Mouse (Mus musculus) embryo, embryonic 10 days (tissue): Measurements from ENCODE around the gene Adamts9.

Experiments
- DNase-seq: peaks from one replicate; pipeline ENCODE4 v3.0.0-alpha.2; 2015; ENCODE audit warnings: low spot score

Gene Adamts9

GRCm38 (mm10) chr6:92924536-92924935 is 18.8 kb downstream of the Adamts9 start:
- no peak for DNase-seq

GRCm38 (mm10) chr6:92921843-92922242 is 21.4 kb downstream of the Adamts9 start:
- DNase-seq, result no peak

- no peak for DNase-seq
Observed at GRCm38 (mm10) chr6:92920938-92921689, 22.2 kb downstream of the Adamts9 start.

GRCm38 (mm10) chr6:92910611-92911010 is 32.7 kb downstream of the Adamts9 start:
- DNase-seq, result no peak

DNA sequence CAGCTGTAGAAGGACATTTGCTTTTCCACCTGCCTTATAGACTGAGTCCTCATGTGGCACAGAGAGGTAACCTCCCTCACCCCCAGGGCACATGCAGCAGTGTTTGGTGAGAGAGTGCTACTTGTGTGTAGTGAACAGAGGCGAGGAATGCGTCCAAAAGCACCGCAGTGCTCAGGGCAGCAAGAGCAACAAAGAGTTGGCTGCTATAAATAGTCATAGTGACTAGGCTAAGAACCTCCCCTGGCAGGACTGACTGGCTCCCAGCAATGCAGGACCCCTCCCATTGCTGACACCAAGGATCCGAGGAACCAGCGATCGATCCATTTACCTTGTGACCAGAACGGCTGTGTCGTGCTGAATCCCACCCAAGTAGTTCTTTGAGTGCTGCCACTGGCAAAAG is 33.9 kb downstream of the Adamts9 start:
- DNase-seq, result peak; percentile 32

DNA sequence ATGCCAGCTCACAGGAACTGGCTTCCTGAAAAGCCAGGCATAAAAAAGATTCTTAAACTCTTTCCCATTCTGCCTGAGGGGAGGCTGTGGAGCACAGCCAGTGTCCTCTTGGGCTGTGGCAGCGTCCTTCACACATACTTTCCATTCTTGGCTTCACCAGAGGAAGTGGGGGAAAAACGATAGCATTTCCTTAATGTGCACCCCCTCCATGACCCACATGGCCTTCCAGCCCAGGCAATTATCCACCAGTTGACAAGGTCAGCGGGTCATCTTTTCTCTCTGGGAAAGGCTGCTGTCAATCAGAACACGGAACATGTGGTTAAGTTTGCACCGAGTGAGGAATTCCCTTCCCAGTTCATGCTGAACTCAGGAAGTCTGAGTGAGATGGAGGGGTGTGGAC is 37.4 kb downstream of the Adamts9 start:
- peak; percentile 80 for DNase-seq

DNA sequence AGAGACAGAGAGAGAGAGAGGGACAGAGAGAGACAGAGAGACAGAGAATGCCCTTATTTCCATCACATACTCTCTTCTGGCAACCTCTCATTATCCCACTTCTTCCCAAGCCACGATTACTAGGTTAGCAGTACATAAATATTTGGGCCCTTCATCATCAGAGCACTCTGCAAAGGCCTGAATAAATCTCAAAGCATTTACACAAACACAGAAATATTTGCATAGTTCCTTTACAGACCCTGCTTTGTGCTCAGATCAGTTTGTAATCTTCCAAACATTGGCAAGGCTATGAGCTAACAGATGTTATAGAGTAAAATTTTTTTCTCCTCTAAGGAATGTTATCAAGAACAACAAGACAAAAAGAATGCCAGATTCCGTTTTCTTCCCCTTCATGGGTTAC is 38.8 kb downstream of the Adamts9 start:
- no peak for DNase-seq

DNA sequence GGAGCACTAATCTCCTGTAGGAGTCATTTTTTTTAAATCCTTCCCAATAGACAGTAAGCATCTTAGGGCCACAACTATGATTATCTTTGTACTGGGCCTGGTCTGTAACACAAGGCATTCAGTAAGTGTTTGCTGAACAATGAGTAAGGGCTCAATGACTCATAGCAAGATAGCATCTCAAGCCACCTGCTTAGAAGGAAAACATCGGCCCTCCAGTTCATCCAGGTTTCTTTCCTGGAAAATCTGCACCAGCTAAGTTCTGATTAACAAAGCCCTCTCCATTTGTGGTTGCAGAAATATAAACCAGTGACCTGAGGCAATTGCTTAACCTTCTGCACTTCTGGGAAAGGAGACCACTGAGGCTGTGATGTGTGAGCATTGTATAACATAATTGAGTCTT is 39.3 kb downstream of the Adamts9 start:
- DNase-seq, result no peak

DNA sequence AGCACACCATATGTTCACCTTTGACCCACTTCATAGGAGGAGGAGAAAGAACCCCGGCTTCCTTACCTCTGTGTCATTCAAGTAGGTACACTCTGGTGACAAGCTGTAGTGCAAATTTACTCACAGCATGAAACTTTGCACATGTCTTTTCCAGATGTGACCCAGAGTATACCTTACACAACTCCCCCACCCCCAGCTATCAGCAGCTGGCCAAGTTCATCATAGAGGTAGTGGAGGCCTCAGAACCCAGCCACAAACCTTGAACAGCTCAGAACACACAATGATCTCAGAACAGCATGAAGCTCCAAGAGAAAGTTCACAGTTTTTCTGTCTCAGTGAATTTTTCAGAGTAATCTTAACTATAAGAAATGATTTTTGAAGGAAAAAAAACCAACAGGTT is 51.8 kb downstream of the Adamts9 start:
- no peak for DNase-seq

DNA sequence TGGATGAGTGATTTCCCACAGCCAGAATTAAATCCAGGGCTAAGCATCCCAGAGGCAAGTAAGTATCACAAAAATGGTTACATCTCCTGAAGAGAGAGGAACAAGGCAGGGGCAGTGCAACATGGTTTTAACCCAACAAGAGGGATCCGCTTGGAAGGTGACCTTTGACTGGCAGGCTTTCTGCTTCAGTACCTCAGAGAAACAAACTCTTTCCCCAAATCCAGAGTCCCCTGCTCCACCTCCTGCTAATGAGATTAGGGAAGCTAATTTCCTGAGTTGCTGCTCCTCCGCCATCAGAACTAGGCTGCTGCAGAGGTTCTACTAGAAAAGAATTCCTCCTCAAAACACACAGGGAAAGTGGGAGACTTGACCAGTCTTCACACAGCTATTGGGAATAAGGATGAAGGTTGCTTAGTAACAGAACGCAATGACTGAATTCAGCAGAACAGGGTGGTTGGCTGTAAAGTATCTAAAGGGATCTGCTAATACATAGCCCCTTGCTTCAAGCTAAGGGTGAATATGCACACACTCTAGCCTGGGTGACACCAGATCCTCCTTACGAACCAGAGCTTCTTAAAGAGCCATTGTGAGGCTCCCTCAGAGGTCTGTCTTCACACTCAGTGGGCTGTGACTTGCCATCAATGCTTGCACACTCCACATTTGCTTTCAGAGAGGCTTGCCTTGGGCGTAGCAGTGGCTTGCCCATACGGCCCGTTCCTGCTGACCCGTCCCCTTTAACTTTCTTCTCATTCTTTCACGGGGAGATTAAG is 60.0 kb downstream of the Adamts9 start:
- DNase-seq, result peak; percentile 36

GRCm38 (mm10) chr6:92882446-92882845 is 60.8 kb downstream of the Adamts9 start:
- DNase-seq, result no peak

- DNase-seq, result no peak
Observed at GRCm38 (mm10) chr6:92879700-92880265, 63.5 kb downstream of the Adamts9 start.

DNA sequence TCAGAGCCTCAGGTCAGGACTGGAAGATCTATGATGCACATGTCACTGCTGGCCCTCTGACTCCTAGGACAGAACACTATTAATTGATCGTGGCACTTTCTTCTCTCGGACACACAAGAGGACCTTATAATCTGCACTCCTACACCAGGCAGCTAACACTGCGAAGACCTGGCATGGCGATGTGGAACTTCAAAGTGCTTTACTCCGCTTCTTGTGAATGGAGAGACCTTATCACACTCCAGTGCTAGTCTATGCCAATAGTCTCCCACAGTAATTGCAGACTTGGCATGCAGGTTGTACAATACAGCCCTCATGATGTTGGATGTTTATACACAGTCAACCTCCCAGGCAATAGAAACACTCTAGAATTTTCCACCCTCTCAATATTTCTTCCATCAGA is 64.5 kb downstream of the Adamts9 start:
- no peak for DNase-seq

DNA sequence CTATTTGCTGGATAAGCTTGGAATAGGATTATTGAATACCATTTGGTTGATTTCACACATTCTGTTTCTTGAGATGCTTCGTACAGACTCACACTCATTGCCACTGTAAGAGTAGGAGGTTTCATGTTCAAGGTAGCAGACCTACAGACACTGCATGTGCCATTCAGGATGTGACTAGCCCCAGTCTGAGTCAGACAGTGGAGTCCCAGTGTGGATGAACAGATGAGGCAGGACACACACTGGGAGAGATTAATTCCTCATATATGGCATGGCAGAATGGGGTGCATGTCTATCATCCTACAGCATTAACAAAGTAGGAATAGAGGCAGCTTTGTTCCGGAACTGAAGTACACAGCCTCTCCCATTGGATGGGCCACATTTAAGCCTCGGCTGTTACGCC is 66.1 kb downstream of the Adamts9 start:
- no peak for DNase-seq

GRCm38 (mm10) chr6:92876121-92876520 is 67.2 kb downstream of the Adamts9 start:
- DNase-seq, result no peak

DNA sequence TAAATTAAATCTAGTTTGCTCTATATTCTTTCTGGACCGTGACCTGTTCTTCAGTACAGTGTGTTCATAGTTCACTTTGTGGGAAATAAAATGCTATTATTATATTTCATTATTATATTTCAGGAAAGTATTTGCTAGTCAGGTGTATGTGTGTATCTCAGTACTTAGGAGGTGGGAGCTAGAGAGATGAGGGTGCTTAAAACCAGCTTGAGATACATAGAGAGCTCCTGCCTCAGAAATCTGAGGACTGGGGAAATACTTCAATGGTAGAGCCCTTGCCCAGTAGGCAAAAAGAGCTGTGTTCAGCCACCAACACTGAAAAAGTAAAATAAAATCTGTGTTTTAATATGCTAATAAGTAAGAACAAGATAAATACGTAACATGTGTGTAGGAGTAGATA is 68.0 kb downstream of the Adamts9 start:
- DNase-seq, result no peak

DNA sequence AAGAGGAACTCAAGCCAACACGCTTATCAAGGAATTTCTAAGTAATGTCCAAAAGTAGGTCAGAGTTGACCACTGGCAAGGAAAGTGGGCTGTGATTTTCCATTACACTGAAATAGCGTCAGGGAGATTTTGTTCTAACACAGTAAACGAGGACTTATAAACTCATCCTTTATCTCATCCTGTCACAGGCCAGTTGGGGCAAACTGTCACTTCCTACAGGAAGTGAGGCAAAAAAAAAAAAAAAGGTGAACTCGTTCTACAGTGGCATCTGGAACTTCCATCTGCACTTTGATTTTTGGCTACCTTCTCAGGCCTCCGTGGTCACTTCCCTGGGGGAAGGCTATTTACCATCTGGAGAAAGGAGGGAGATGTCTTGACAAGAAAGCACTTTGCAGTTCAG is 68.4 kb downstream of the Adamts9 start:
- DNase-seq, result no peak

DNA sequence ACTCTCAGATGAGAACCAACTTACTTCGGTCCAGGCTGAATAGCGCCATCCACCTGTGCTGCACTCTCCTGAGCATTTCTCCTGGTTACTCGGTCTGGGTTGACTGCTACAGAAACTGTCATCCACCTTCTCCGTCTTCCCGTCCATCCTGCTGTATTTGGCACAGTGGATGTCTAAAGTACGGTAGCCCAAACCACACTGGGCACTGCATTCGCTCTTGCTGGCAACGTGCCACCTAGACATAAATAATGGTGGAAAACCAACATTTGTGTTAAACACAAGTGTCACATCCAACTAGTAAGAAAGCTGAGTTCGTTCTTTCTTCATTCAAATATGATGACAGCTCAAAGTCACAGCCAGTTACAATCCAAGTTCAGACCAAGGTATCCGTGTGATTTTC is 70.5 kb downstream of the Adamts9 start:
- no peak for DNase-seq

DNA sequence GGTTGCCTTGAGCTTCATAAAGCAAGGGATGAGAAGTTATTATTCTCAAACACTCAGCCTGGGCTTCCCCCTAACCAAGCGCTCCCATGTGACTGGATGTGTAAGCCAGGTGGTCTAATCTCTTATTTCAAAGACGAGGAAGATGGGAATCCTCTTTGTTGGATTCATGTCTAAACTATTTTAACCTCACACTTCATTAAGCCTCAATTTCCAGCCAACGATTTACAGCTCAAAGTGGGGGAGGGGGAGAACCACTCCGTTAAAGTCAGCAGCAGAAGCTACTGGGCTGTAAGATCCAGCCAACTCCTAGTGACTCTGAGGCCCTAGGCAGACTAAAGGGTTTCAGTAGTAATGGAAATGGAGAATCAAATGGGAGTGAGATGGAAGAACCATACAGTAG is 71.5 kb downstream of the Adamts9 start:
- DNase-seq, result no peak

- DNase-seq, result peak; percentile 65
Observed at GRCm38 (mm10) chr6:92869582-92870219, 73.6 kb downstream of the Adamts9 start.

GRCm38 (mm10) chr6:92869089-92869581 is 74.2 kb downstream of the Adamts9 start, which contains the start of gene Gm15737:
TSS of gene Gm15737 (plus strand) at chr6:92869357.
- DNase-seq, result peak; percentile 20

DNA sequence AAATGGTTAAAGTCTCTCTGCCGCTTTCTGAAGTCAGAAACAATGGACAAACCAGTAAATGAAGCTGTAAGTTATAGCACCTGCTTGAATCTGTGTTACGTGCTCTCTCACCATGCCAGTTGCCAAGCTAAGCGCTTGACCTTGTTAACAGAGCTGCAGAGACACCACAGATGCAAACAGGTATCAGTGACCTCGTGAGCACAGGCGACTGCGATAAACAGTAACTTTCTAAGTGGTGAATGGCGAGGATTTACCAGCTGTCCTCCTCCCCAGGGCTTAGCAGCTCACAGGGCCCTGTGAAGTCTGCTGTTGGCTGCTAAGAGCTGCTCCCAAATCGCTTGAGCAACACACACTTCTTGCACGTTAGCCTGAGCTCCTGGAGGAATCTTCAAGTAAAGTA is 80.7 kb downstream of the Adamts9 start:
- no peak for DNase-seq
